17 mouse cellular contexts compared by ENCODE assay signal in the genomic region with DNA sequence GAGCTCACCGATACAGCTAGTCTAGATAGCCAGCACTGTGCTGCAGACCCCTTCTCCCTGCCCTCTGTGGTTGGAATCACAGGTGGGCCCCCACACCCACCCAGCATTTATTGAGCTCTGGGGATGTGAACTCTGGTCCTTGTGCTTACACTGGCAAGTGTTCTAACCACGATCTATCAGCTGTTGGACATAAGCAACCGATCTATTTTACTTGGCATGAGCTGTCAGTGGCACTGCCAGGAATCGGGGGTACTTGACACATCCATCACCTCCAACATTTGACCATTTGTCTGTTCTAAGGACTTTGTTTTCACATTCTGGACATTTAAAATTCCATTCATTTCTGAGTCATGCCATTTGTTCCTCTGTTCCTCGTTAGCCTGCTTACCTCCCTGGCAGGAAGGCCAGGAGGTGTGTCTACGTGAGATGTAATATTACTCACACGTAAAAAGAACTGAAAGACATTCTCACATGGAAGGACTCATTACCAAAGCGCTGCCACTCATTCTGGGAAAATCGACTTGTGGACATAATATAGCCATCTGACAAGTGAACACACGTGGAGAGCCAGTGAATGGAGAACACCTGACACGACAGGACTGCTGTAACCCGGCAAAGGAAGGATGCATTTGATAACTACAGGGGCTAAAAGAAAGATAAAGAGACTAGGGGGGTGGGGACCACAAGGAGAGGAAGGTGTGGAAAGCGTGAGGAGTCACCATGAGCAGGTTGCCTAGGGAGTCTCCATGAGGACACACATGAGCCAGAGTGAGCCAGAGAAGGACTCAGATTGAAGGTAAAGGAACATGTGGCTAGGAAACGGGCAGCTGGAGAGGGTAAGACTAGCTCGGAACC. TPM values are rescaled to one million over a fixed set of nuclear protein-coding genes. Genes with fewer than 3 reads are reported as not detected.
"Had no signal": no experiment of that assay in that cellular context is flagged by ENCODE, and none has a peak within 500 bp of the region (broad histone marks: within the 10 kb centered on the region; RNA-seq: fewer than 3 reads in every experiment).

No protein-coding gene starts in this region.

- H3K4me2 ChIP-seq: intestine, embryonic 15.5 days; limb, embryonic 15.5 days; lung, embryonic 14.5 days; midbrain, embryonic 12.5 days had no signal

- H3K9ac ChIP-seq: intestine, embryonic 15.5 days; limb, embryonic 15.5 days; liver, embryonic 14.5 days; lung, embryonic 14.5 days; midbrain, embryonic 12.5 days had no signal

- H3K9me3 ChIP-seq: intestine, embryonic 15.5 days; limb, embryonic 15.5 days; midbrain, embryonic 12.5 days had no signal

- H3K4me1 ChIP-seq: intestine, embryonic 15.5 days; limb, embryonic 15.5 days; midbrain, embryonic 12.5 days had no signal

- DNase-seq: kidney, adult 18-20 months; kidney, postnatal 10 days; kidney, postnatal 4 days; lung, embryonic 14.5 days; right cerebral cortex, postnatal 14 days; thymus, postnatal 4 days had no signal

- H3K27ac ChIP-seq: intestine, embryonic 15.5 days; layer of hippocampus, adult 2 months; limb, embryonic 15.5 days; liver, embryonic 14.5 days; midbrain, embryonic 12.5 days had no signal

- H3K4me3 ChIP-seq: intestine, embryonic 15.5 days; layer of hippocampus, adult 2 months; limb, embryonic 15.5 days; midbrain, embryonic 12.5 days had no signal

- H3K36me3 ChIP-seq: intestine, embryonic 15.5 days; limb, embryonic 15.5 days; midbrain, embryonic 12.5 days had no signal

- H3K27me3 ChIP-seq: intestine, embryonic 15.5 days; limb, embryonic 15.5 days; midbrain, embryonic 12.5 days had no signal

- ATAC-seq: intestine, embryonic 15.5 days; midbrain, embryonic 16.5 days had no signal

RNA-seq across cellular contexts. Expression of gene Scnn1b, which starts 56.9 kb away (rescaled TPM):
- total RNA-seq: layer of hippocampus, adult 2 months; layer of hippocampus, postnatal 10 days; left cerebral cortex, postnatal 10 days; megakaryocyte-erythroid progenitor cell, adult 5-6 weeks had no signal
- polyA plus RNA-seq: limb, embryonic 11.5 days; midbrain, embryonic 12.5 days; spleen, adult 2 months had no signal
